ENCODE assay signal across 17 mouse cellular contexts in genomic region chr4:124265527-124265926, GRCm38 (mm10).
DNase-seq lines count a peak whose midpoint lies in the region; ATAC-seq and TF ChIP-seq lines count a peak whose summit lies in the region.
"Had no signal": no experiment of that assay in that cellular context is flagged by ENCODE, and none has a peak within 500 bp of the region (broad histone marks: within the 10 kb centered on the region; RNA-seq: fewer than 3 reads in every experiment).

No protein-coding gene starts in this region.

- H3K9me3 ChIP-seq in hindbrain, embryonic 13.5 days = no peaks in the 10 kb centered on the region
- H3K9me3 ChIP-seq in hindbrain, embryonic 16.5 days (ENCODE audit: control insufficient read depth, low read length) = no peaks in the 10 kb centered on the region; the same call in 1 of the 2 replicates
- H3K9me3 ChIP-seq in forebrain, embryonic 14.5 days (replicated peaks; ENCODE audit: control insufficient read depth, low read length) = no peaks in the 10 kb centered on the region
- no peaks in the 10 kb centered on the region for H3K9me3 ChIP-seq in liver, postnatal 0 days (ENCODE audit: low read length)
- H3K9me3 ChIP-seq: embryonic facial prominence, embryonic 12.5 days; heart, embryonic 13.5 days had no signal

- no peak for TF ChIP-seq EP300 in liver, postnatal 0 days (IDR thresholded peaks at IDR 0.05; ENCODE audit: low read depth)

- H3K36me3 ChIP-seq in hindbrain, embryonic 13.5 days = no peaks in the 10 kb centered on the region
- H3K36me3 ChIP-seq in hindbrain, embryonic 16.5 days (ENCODE audit: control insufficient read depth, insufficient read depth, low read length) = no peaks in the 10 kb centered on the region
- H3K36me3 ChIP-seq in forebrain, embryonic 14.5 days (ENCODE audit: control insufficient read depth, insufficient read depth, low read length) = no peaks in the 10 kb centered on the region
- H3K36me3 ChIP-seq in liver, postnatal 0 days (replicated peaks; ENCODE audit: insufficient read depth, low read length) = no peaks in the 10 kb centered on the region
- H3K36me3 ChIP-seq: embryonic facial prominence, embryonic 12.5 days; heart, embryonic 13.5 days had no signal

- H3K27me3 ChIP-seq in hindbrain, embryonic 13.5 days = peaks cover 16% of the 10 kb centered on the region
- no peaks in the 10 kb centered on the region for H3K27me3 ChIP-seq in hindbrain, embryonic 16.5 days (replicated peaks; ENCODE audit: control insufficient read depth, insufficient read depth, low read length)
- H3K27me3 ChIP-seq in forebrain, embryonic 14.5 days (replicated peaks; ENCODE audit: control insufficient read depth, insufficient read depth, low read length) = 0 out of 2 replicates have a peak, but pooled peaks cover 11% of the 10 kb centered on the region
- no peaks in the 10 kb centered on the region for H3K27me3 ChIP-seq in liver, postnatal 0 days (ENCODE audit: insufficient read depth, low read length)

- H3K27ac ChIP-seq in hindbrain, embryonic 13.5 days = 0 out of 2 replicates have a peak overlapping the region, but pooled peaks have one; percentile 6
- H3K27ac ChIP-seq in hindbrain, embryonic 16.5 days (ENCODE audit: low read depth, low read length) = no peak overlapping the region
- no peak overlapping the region for H3K27ac ChIP-seq in forebrain, embryonic 14.5 days (ENCODE audit: low read depth, low read length)
- no peak overlapping the region for H3K27ac ChIP-seq in liver, postnatal 0 days (ENCODE audit: low read depth)
- H3K27ac ChIP-seq: embryonic facial prominence, embryonic 12.5 days; heart, embryonic 13.5 days; macrophage had no signal

- no peak for ATAC-seq in hindbrain, embryonic 13.5 days (ENCODE audit: low FRiP score)
- no peak; the same call in 1 of the 2 replicates for ATAC-seq in hindbrain, embryonic 16.5 days
- ATAC-seq in forebrain, embryonic 14.5 days = peak; percentile 52; the same call in 1 of the 2 replicates
- ATAC-seq in liver, postnatal 0 days = no peak
- ATAC-seq: Patski had no signal

- no peak overlapping the region for H3K9ac ChIP-seq in hindbrain, embryonic 13.5 days
- no peak overlapping the region for H3K9ac ChIP-seq in hindbrain, embryonic 16.5 days (ENCODE audit: low read depth, low read length)
- no peak overlapping the region for H3K9ac ChIP-seq in forebrain, embryonic 14.5 days (ENCODE audit: low read length)
- H3K9ac ChIP-seq in liver, postnatal 0 days (replicated peaks) = no peak overlapping the region
- H3K9ac ChIP-seq: embryonic facial prominence, embryonic 12.5 days; heart, embryonic 13.5 days had no signal

- no peak overlapping the region for H3K4me2 ChIP-seq in hindbrain, embryonic 13.5 days
- H3K4me2 ChIP-seq in hindbrain, embryonic 16.5 days (ENCODE audit: low read length) = no peak overlapping the region
- H3K4me2 ChIP-seq in forebrain, embryonic 14.5 days (ENCODE audit: low read length) = no peak overlapping the region
- no peak overlapping the region for H3K4me2 ChIP-seq in liver, postnatal 0 days (ENCODE audit: low read depth, low read length)
- H3K4me2 ChIP-seq: embryonic facial prominence, embryonic 12.5 days; heart, embryonic 13.5 days; liver, embryonic 11.5 days had no signal

- peak; percentile 46 for DNase-seq in forebrain, embryonic 14.5 days (ENCODE audit: low spot score)
- DNase-seq in layer of hippocampus, adult 9-11 months = peak; percentile 73
- DNase-seq in right cerebral cortex, postnatal 14 days = peak; percentile 37
- no peak for DNase-seq in embryo, embryonic 11 days
- no peak for DNase-seq in liver, postnatal 0 days
- no peak for DNase-seq in natural killer cell, adult 2 months (ENCODE audit: low spot score in 2 of 2)
- DNase-seq: adrenal gland, adult 8-10 months; cerebellum, adult 2 months; kidney, postnatal 4 days; thymus, adult 2 months had no signal

- no peak for TF ChIP-seq CTCF in liver, postnatal 0 days (IDR thresholded peaks at IDR 0.05; ENCODE audit: low read depth)

- no peak overlapping the region for H3K4me3 ChIP-seq in hindbrain, embryonic 13.5 days
- H3K4me3 ChIP-seq in hindbrain, embryonic 16.5 days (ENCODE audit: low read length) = no peak overlapping the region
- H3K4me3 ChIP-seq in forebrain, embryonic 14.5 days (ENCODE audit: low read depth, low read length) = no peak overlapping the region
- H3K4me3 ChIP-seq in liver, postnatal 0 days (ENCODE audit: low read depth, low read length) = no peak overlapping the region
- H3K4me3 ChIP-seq: embryonic facial prominence, embryonic 12.5 days; heart, embryonic 13.5 days had no signal

- H3K4me1 ChIP-seq in hindbrain, embryonic 13.5 days (replicated peaks) = peaks cover 21% of the 10 kb centered on the region
- H3K4me1 ChIP-seq in hindbrain, embryonic 16.5 days (ENCODE audit: control insufficient read depth, insufficient read depth, low read depth, low read length) = peaks cover 4% of the 10 kb centered on the region; the same call in 1 of the 2 replicates
- peaks cover 9% of the 10 kb centered on the region for H3K4me1 ChIP-seq in forebrain, embryonic 14.5 days (ENCODE audit: control insufficient read depth, insufficient read depth, low read length)
- H3K4me1 ChIP-seq in liver, postnatal 0 days (ENCODE audit: insufficient read depth) = no peaks in the 10 kb centered on the region
- H3K4me1 ChIP-seq: embryonic facial prominence, embryonic 12.5 days had no signal

- 78% methylated on average over 15 of the region's 15 CpGs for WGBS in hindbrain, embryonic 13.5 days
- 75% methylated on average over 15 of the region's 15 CpGs for WGBS in hindbrain, embryonic 16.5 days
- 77% methylated on average over 15 of the region's 15 CpGs for WGBS in forebrain, embryonic 14.5 days
- 71% methylated on average over 15 of the region's 15 CpGs for WGBS in liver, postnatal 0 days (ENCODE audit: insufficient replicate concordance)

Comparison
In these comparisons a context has a peak if more than half of its experiments do, and no peak if none do; other contexts are left out.
1. DNase-seq: peak in forebrain, embryonic 14.5 days (single experiment), layer of hippocampus, adult 9-11 months (single experiment) and right cerebral cortex, postnatal 14 days (single experiment); none in embryo, embryonic 11 days (single experiment), liver, postnatal 0 days (single experiment) and natural killer cell, adult 2 months (0 of 2).